Mouse (Mus musculus) liver, embryonic 14.5 days (tissue): ENCODE data around the gene Tmem143. TPM values are rescaled to one million over a fixed set of nuclear protein-coding genes. Genes with fewer than 3 reads are reported as not detected.

ENCODE experiments used
- ATAC-seq: fragments of 200-750 bp; cut with Nextera tagmentation; 2 replicates; pipeline ENCODE4 v1.8.0; 2017; ENCODE audit warnings: moderate number of reproducible peaks, mild to moderate bottlenecking, moderate library complexity; ENCODE audit not compliant: insufficient read depth
- DNase-seq, 3 experiments: peaks; one replicate each; pipeline ENCODE4 v3.0.0-alpha.2; 2012 to 2013; ENCODE audit warnings: low read depth in 3 of 3, low spot score in 3 of 3
- H3K27ac ChIP-seq: fragments of 300-500 bp; sonication (generic); 2 replicates; pipeline ENCODE4 v1.5.1; 2014; ENCODE audit warnings: moderate library complexity, mild to moderate bottlenecking, control low read depth, inconsistent platforms
- H3K27me3 ChIP-seq: fragments of 300-500 bp; sonication (generic); 2 replicates; pipeline ENCODE4 v1.6.1; 2014; ENCODE audit warnings: mild to moderate bottlenecking, low read length, moderate library complexity; ENCODE audit not compliant: control insufficient read depth, insufficient read depth
- H3K36me3 ChIP-seq: fragments of 300-500 bp; sonication (generic); replicated peaks from 2 replicates; pipeline ENCODE4 v1.6.1; 2014; ENCODE audit warnings: low read depth; ENCODE audit not compliant: control insufficient read depth, insufficient read depth
- H3K4me1 ChIP-seq, 2 experiments: fragments of 200-500 bp in 1 of 2; fragments of 300-500 bp in 1 of 2; sonication (generic) in 1 of 2; replicated peaks; 2 replicates each; pipeline ENCODE4 v1.6.1; 2012 to 2014; ENCODE audit warnings: antibody characterized with exemption in 1 of 2, inconsistent platforms in 1 of 2, low read length in 1 of 2; ENCODE audit not compliant: control insufficient read depth in 2 of 2, insufficient read depth in 2 of 2
- H3K4me2 ChIP-seq: fragments of 300-500 bp; sonication (generic); 2 replicates; pipeline ENCODE4 v1.6.1; 2014; ENCODE audit warnings: low read depth, mild to moderate bottlenecking, control low read depth, moderate library complexity
- H3K4me3 ChIP-seq, 2 experiments: fragments of 200-500 bp in 1 of 2; fragments of 300-500 bp in 1 of 2; sonication (generic) in 1 of 2; 2 replicates each; pipeline ENCODE4 v1.5.1; 2012 to 2014; ENCODE audit warnings: low read depth in 2 of 2, low read length in 2 of 2, mild to moderate bottlenecking in 2 of 2, control low read depth in 1 of 2, inconsistent platforms in 1 of 2, moderate library complexity in 1 of 2; ENCODE audit not compliant: insufficient read depth in 1 of 2
- H3K9ac ChIP-seq: fragments of 300-500 bp; sonication (generic); replicated peaks from 2 replicates; pipeline ENCODE4 v1.6.1; 2014; ENCODE audit warnings: mild to moderate bottlenecking, control low read depth, moderate library complexity
- H3K9me3 ChIP-seq: fragments of 300-500 bp; sonication (generic); 2 replicates; pipeline ENCODE4 v1.6.1; 2016; ENCODE audit warnings: low read length, mixed read lengths; ENCODE audit not compliant: control insufficient read depth
- CTCF ChIP-seq: IDR thresholded peaks from 2 replicates; pipeline ENCODE4 v1.5.1; 2016; ENCODE audit warnings: antibody characterized with exemption, low read depth, control low read depth
- EP300 ChIP-seq: IDR thresholded peaks from 2 replicates; pipeline ENCODE4 v1.6.1; 2016; ENCODE audit warnings: antibody characterized with exemption, low read depth
- WGBS: fragments of 180-500 bp; shearing (Covaris S2); extraction: QIAGEN DNeasy Blood & Tissue Kit; methylation state at CpG from one replicate; pipeline ENCODE4 v1.1.7; 2014; ENCODE audit not compliant: insufficient replicate concordance; 5-methylcytosine and 5-hydroxymethylcytosine counted together
- polyA plus RNA-seq, 2 experiments: library from polyadenylated mRNA; depleted of rRNA in 1 of 2; stranded (reverse) in 1 of 2; unstranded in 1 of 2; fragments of >200 nt; fragmentation: Nextera tagmentation in 1 of 2; extraction: Ambion mirVana in 1 of 2; gene quantifications; 2 replicates each; pipeline versions ENCODE4 v1.2.1 to v1.2.3; 2012 to 2014

Gene Tmem143
- polyA plus RNA-seq, 2 experiments, result 2.4 to 8.6 TPM

DNA sequence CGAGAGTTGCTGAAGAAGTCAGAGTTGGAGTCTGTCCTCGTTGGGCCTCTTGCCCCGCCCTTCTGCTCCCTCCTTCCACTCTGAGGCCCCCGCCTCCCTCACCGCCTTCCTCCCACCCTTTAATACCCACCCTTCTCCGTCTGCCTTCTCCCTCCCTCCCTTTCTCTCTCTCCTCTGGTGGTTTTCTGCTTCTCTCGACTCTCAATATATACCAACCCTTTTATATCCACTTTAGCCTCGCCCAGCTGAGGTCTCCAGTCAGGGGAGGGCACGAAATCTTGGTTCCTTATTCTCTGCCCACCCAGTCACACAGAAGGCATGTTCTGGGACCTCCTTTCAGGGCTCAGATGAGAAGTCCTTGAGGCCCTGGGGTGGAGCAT lies 24.5 kb downstream of the Tmem143 start, which contains the start of gene Emp3:
Gene Emp3, minus strand, starts transcription at position 163 of the 380 bp plus-strand sequence.
- TF ChIP-seq EP300 (no peak), CTCF (no peak)
- peaks cover 22 to 41% of the 10 kb centered on the region in 2 experiments for H3K4me1 ChIP-seq

DNA sequence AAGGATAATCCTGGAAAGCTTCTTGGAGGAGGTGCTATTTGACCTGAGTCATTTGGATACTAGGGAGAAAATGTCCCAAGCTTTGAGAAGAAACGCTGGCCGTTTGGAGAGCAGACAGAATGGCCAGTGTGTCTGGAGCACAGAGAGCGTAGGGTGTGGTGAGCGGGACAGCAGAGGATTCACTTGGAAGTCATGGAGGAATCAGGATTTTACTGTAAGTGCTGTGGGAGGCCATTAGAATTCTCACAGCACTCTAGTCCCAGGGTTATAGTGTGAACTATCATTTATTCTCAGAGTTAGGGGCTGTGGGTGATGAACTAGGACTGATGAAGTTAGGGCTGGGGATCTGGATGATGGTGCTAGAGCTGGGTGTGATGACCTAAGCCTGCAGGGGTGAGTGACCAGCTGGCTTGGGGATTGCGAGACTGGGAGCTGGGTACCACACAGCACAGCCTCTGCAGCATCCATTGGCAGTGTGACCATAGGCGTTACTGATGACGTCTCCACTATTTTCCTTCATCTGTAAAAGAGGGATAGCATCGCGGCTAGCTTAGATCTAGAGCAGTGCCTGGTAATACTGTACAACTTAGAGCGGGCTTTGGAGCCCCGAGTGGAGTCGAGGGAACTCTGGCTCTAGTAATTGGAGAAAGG lies 25.3 kb downstream of the Tmem143 start:
- H3K4me2 ChIP-seq, result peak overlapping the region; percentile 84
- H3K36me3 ChIP-seq, result no peaks in the 10 kb centered on the region
- TF ChIP-seq CTCF, result no peak
- TF ChIP-seq EP300, result no peak
- 55% methylated on average over 12 of the region's 12 CpGs for WGBS
- DNase-seq (no peak), ATAC-seq (no peak)
- H3K27me3 ChIP-seq, result no peaks in the 10 kb centered on the region
- H3K27ac ChIP-seq, result no peak overlapping the region; the same call in 1 of the 2 replicates
- H3K9ac ChIP-seq, result 0 out of 2 replicates have a peak overlapping the region, but pooled peaks have one; percentile 14
- no peaks in the 10 kb centered on the region for H3K9me3 ChIP-seq
- no peak overlapping the region for H3K4me3 ChIP-seq
- H3K4me1 ChIP-seq, result peaks cover 22 to 39% of the 10 kb centered on the region in 2 experiments

More for the DNA sequence above, 24.5 kb downstream of the Tmem143 start, which contains the start of gene Emp3:
- H3K36me3 ChIP-seq, result no peaks in the 10 kb centered on the region
- H3K9ac ChIP-seq, result peak within 1 kb of the TSS; percentile 59
- whole genome bisulfite sequencing, result 7% methylated on average over 9 of the region's 9 CpGs
- no peaks in the 10 kb centered on the region for H3K27me3 ChIP-seq
- peak within 1 kb of the TSS; percentile 75 for H3K27ac ChIP-seq
- H3K9me3 ChIP-seq, result no peaks in the 10 kb centered on the region
- peak within 1 kb of the TSS; percentile 54 to 64 for H3K4me3 ChIP-seq
- DNase-seq (peak in 1 of 3 experiments; percentile 42), ATAC-seq (peak; percentile 26; the same call in 1 of the 2 replicates)
- peak within 1 kb of the TSS; percentile 66 for H3K4me2 ChIP-seq

DNA sequence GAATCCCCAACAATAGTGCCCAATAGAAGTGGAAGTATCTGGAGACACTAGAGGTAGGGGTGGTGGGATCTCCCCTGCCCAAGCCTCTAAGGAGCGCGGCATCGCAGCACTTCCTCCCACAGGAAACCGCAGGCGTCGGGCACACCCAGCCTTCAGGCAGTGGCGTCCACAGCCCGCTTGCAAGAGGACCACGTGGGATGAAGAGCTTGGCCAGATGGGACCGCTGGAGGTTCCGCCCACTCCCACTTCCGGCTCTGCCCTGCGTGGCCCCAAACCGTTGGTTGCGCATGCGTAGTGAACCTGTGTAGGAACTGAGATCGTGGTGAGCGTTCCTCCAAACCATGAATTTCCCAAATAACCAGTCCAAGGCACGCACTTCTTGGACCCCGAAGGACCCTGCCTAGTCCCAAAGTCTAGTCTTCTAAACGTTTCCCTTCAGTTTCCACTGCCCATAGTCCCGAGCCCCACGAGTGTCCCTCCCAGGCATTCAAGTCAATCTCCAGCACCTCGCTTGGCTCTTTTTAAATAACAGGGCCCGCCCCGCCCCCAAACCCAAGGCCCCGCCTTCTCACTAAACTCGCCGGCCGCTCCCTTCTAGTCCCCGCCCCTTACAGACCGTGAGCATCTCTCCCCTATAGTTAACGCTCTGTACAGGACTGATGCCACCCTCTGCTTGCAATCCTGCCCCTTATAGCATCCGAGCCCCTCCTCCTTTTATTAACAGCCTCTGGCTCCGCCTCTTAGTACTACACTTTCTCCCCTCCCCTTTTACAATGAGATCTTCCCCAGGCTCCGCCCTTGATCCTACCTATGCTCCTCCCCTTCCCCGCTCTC lies 26.4 kb downstream of the Tmem143 start:
- H3K9ac ChIP-seq, result peak overlapping the region; percentile 59
- peak; percentile 84 for ATAC-seq
- DNase-seq, result peak; percentile 82 to 90 (median 87)
- H3K27ac ChIP-seq, result peak overlapping the region; percentile 76
- WGBS, result under 1% methylated on average over 37 of the region's 37 CpGs
- peaks cover 22 to 39% of the 10 kb centered on the region in 2 experiments for H3K4me1 ChIP-seq
- H3K4me2 ChIP-seq, result peak overlapping the region; percentile 84
- H3K4me3 ChIP-seq, result peak overlapping the region; percentile 56 to 64
- TF ChIP-seq EP300 (no peak; the same call in 1 of the 2 replicates), CTCF (no peak)
- no peaks in the 10 kb centered on the region for H3K9me3 ChIP-seq
- H3K36me3 ChIP-seq, result no peaks in the 10 kb centered on the region
- no peaks in the 10 kb centered on the region for H3K27me3 ChIP-seq

DNA sequence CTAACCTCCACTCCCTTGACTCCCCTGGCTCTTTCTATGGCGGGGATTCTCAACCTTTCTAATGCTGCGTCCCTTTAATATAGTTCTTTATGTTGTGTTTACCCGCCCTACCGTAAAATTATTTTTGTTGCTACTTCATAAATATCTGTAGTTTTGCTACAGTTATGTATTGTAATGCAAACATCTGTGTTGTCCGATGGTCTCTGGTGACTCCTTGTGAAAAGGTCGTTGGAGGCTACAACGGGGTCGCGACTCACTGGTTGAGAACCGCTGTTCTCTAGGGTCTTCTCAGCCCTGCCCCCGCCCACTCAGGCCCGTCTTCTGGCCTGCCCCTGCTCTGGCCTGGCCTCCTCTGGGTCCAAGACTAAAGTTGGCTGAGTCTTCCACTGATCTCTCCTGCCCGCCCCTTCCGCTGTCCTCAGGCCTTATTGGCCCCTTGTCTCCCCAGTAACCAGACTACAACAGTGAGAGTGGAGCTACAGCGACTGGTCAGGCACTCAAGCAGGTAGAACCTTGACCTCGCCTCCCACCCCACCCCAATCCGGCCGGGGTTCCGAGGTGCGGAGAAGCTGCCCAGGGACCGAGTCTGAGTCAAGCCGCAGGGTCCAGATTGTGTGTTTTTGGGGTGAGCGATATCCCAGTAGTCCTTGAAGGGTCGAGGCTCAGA lies 27.2 kb downstream of the Tmem143 start, which contains the start of gene Ccdc114:
Gene Ccdc114, plus strand, starts transcription at position 311 of the 667 bp plus-strand sequence.
- H3K4me3 ChIP-seq, result peak within 1 kb of the TSS; percentile 56 to 64
- H3K27ac ChIP-seq, result peak within 1 kb of the TSS; percentile 76
- WGBS, result 2% methylated on average over 24 of the region's 24 CpGs
- peak within 1 kb of the TSS; percentile 84 for H3K4me2 ChIP-seq
- ATAC-seq (peak; percentile 65), DNase-seq (peak in 2 of 3 experiments; percentile 47 to 60)
- TF ChIP-seq CTCF (no peak), EP300 (no peak)
- peaks cover 22 to 39% of the 10 kb centered on the region in 2 experiments for H3K4me1 ChIP-seq
- no peaks in the 10 kb centered on the region for H3K27me3 ChIP-seq
- H3K9ac ChIP-seq, result peak within 1 kb of the TSS; percentile 66
- no peaks in the 10 kb centered on the region for H3K9me3 ChIP-seq
- H3K36me3 ChIP-seq, result no peaks in the 10 kb centered on the region
